Mouse (Mus musculus) forebrain, embryonic 10.5 days (tissue): ENCODE data around the gene Cry2. TPM values are rescaled to one million over a fixed set of nuclear protein-coding genes. Genes with fewer than 3 reads are reported as not detected.
A peak's percentile ranks its signal among the peaks of the same experiment; 100 is the strongest.

Experiments used
- DNase-seq: peaks from one replicate; pipeline ENCODE4 v3.0.0-alpha.2; 2017; ENCODE audit warnings: low spot score; ENCODE audit errors: extremely low spot score
- H3K27ac ChIP-seq: fragments of 300-500 bp; sonication (generic); 2 replicates; pipeline ENCODE4 v1.5.1; 2016; ENCODE audit warnings: mild to moderate bottlenecking
- H3K27me3 ChIP-seq: fragments of 300-500 bp; sonication (generic); 2 replicates; pipeline ENCODE4 v1.6.1; 2016; ENCODE audit warnings: mild to moderate bottlenecking; ENCODE audit not compliant: poor library complexity, severe bottlenecking
- H3K36me3 ChIP-seq: fragments of 300-500 bp; sonication (generic); replicated peaks from 2 replicates; pipeline ENCODE4 v1.6.1; 2016; ENCODE audit warnings: mild to moderate bottlenecking, moderate library complexity
- H3K4me1 ChIP-seq: fragments of 300-500 bp; sonication (generic); 2 replicates; pipeline ENCODE4 v1.6.1; 2016
- H3K4me3 ChIP-seq: fragments of 300-500 bp; sonication (generic); 2 replicates; pipeline ENCODE4 v1.5.1; 2016; ENCODE audit warnings: mild to moderate bottlenecking, moderate library complexity
- H3K9me3 ChIP-seq: fragments of 300-500 bp; sonication (generic); 2 replicates; pipeline ENCODE4 v1.6.1; 2016; ENCODE audit warnings: mild to moderate bottlenecking, moderate library complexity
- WGBS: fragments of 180-500 bp; shearing (Covaris S2); methylation state at CpG from one replicate; pipeline ENCODE4 v1.1.7; 2016; 5-methylcytosine and 5-hydroxymethylcytosine counted together
- polyA plus RNA-seq: library from polyadenylated mRNA; unstranded; fragments of >200 nt; fragmentation: Nextera tagmentation; extraction: Ambion mirVana; gene quantifications from 2 replicates; pipeline ENCODE4 v1.2.1, GENCODE M21; 2016

Cry2 gene
- polyA plus RNA-seq, 1 experiment from 2014 or later = 27.3 TPM

- peaks cover 4% of the 10 kb centered on the region for H3K9me3 ChIP-seq
- H3K4me1 ChIP-seq = peaks cover 11% of the 10 kb centered on the region
- WGBS = 62% methylated on average over 6 of the region's 6 CpGs
- peaks cover 7% of the 10 kb centered on the region for H3K27me3 ChIP-seq
- no peak overlapping the region for H3K27ac ChIP-seq
- no peak overlapping the region for H3K4me3 ChIP-seq
- no peak for DNase-seq
- H3K36me3 ChIP-seq = no peaks in the 10 kb centered on the region
These were observed 6.6 kb upstream of the Cry2 start for GRCm38 (mm10) chr2:92440432-92440831.

- DNase-seq = no peak
- peaks cover 14% of the 10 kb centered on the region for H3K4me1 ChIP-seq
- WGBS = 69% methylated on average over 3 of the region's 3 CpGs
- peaks cover 4% of the 10 kb centered on the region for H3K9me3 ChIP-seq
- no peak overlapping the region for H3K27ac ChIP-seq
- no peak overlapping the region for H3K4me3 ChIP-seq
- H3K27me3 ChIP-seq = peaks cover 16% of the 10 kb centered on the region
- no peaks in the 10 kb centered on the region for H3K36me3 ChIP-seq
These were observed 4.7 kb upstream of the Cry2 start for GRCm38 (mm10) chr2:92438567-92438966.

- H3K4me3 ChIP-seq = peak overlapping the region; percentile 12; the same call in 1 of the 2 replicates
- DNase-seq = peak; percentile 84
- H3K27me3 ChIP-seq = peaks cover 16% of the 10 kb centered on the region
- H3K36me3 ChIP-seq = no peaks in the 10 kb centered on the region
- H3K4me1 ChIP-seq = peaks cover 21% of the 10 kb centered on the region
- peaks cover 4% of the 10 kb centered on the region for H3K9me3 ChIP-seq
- 0% methylated on average over 5 of the region's 5 CpGs for WGBS
- no peak overlapping the region for H3K27ac ChIP-seq
These were observed 4.0 kb upstream of the Cry2 start for GRCm38 (mm10) chr2:92437875-92438274.

GRCm38 (mm10) chr2:92437366-92437765 lies 3.5 kb upstream of the Cry2 start:
- 88% methylated on average over 4 of the region's 4 CpGs for WGBS
- H3K36me3 ChIP-seq = no peaks in the 10 kb centered on the region
- no peak overlapping the region for H3K4me3 ChIP-seq
- H3K27ac ChIP-seq = no peak overlapping the region
- H3K9me3 ChIP-seq = peaks cover 4% of the 10 kb centered on the region
- peaks cover 26% of the 10 kb centered on the region for H3K4me1 ChIP-seq
- peaks cover 16% of the 10 kb centered on the region for H3K27me3 ChIP-seq
- DNase-seq = no peak

- no peak for DNase-seq
- no peak overlapping the region for H3K27ac ChIP-seq
- peaks cover 4% of the 10 kb centered on the region for H3K9me3 ChIP-seq
- peaks cover 12% of the 10 kb centered on the region for H3K27me3 ChIP-seq
- no peaks in the 10 kb centered on the region; the same call in 1 of the 2 replicates for H3K36me3 ChIP-seq
- H3K4me1 ChIP-seq = peaks cover 46% of the 10 kb centered on the region
- WGBS = 58% methylated on average over 6 of the region's 6 CpGs
- peak overlapping the region; percentile 93; the same call in 1 of the 2 replicates for H3K4me3 ChIP-seq
These were observed 1.2 kb upstream of the Cry2 start for GRCm38 (mm10) chr2:92435023-92435422.

- Histone ChIP-seq H3K36me3 (peaks cover 7% of the 10 kb centered on the region), H3K4me1 (peaks cover 52% of the 10 kb centered on the region), H3K9me3 (peaks cover 4% of the 10 kb centered on the region), H3K27me3 (peaks cover 9% of the 10 kb centered on the region), H3K4me3 (peak overlapping the region; percentile 93), H3K27ac (peak overlapping the region; percentile 89)
- 10% methylated on average over 12 of the region's 12 CpGs for WGBS
- no peak for DNase-seq
These were observed 517 bp upstream of the Cry2 start for GRCm38 (mm10) chr2:92434375-92434745.

- peaks cover 66% of the 10 kb centered on the region for H3K4me1 ChIP-seq
- H3K27ac ChIP-seq = peak overlapping the region; percentile 89; the same call in 1 of the 2 replicates
These were observed 1.2 kb downstream of the Cry2 start for GRCm38 (mm10) chr2:92432299-92433295.

GRCm38 (mm10) chr2:92431611-92432179 lies 2.1 kb downstream of the Cry2 start:
- no peak for DNase-seq
- peak overlapping the region; percentile 68; the same call in 1 of the 2 replicates for H3K27ac ChIP-seq
- WGBS = 46% methylated on average over 11 of the region's 11 CpGs
- peaks cover 8% of the 10 kb centered on the region for H3K36me3 ChIP-seq
- H3K9me3 ChIP-seq = peaks cover 4% of the 10 kb centered on the region
- H3K4me3 ChIP-seq = peak overlapping the region; percentile 93
- H3K4me1 ChIP-seq = peaks cover 66% of the 10 kb centered on the region
- peaks cover 9% of the 10 kb centered on the region for H3K27me3 ChIP-seq

More at GRCm38 (mm10) chr2:92432299-92433295, 1.2 kb downstream of the Cry2 start:
- peaks cover 9% of the 10 kb centered on the region for H3K27me3 ChIP-seq
- DNase-seq = no peak
- peak overlapping the region; percentile 93 for H3K4me3 ChIP-seq
- WGBS = 57% methylated on average over 17 of the region's 17 CpGs
- peaks cover 4% of the 10 kb centered on the region for H3K9me3 ChIP-seq
- H3K36me3 ChIP-seq = peaks cover 7% of the 10 kb centered on the region

- H3K27me3 ChIP-seq = peaks cover 9% of the 10 kb centered on the region
- no peaks in the 10 kb centered on the region for H3K9me3 ChIP-seq
- peak overlapping the region; percentile 93 for H3K4me3 ChIP-seq
- H3K4me1 ChIP-seq = peaks cover 74% of the 10 kb centered on the region
- 77% methylated on average over 21 of the region's 21 CpGs for WGBS
- no peak for DNase-seq
- peak overlapping the region; percentile 68; the same call in 1 of the 2 replicates for H3K27ac ChIP-seq
- H3K36me3 ChIP-seq = peaks cover 16% of the 10 kb centered on the region
These were observed 2.9 kb downstream of the Cry2 start for GRCm38 (mm10) chr2:92430723-92431541.

GRCm38 (mm10) chr2:92430089-92430488 lies 3.8 kb downstream of the Cry2 start:
- WGBS = 89% methylated on average over 2 of the region's 2 CpGs
- H3K9me3 ChIP-seq = no peaks in the 10 kb centered on the region
- H3K4me3 ChIP-seq = no peak overlapping the region
- no peak for DNase-seq
- peaks cover 21% of the 10 kb centered on the region for H3K36me3 ChIP-seq
- H3K27ac ChIP-seq = no peak overlapping the region
- peaks cover 83% of the 10 kb centered on the region for H3K4me1 ChIP-seq
- peaks cover 5% of the 10 kb centered on the region for H3K27me3 ChIP-seq

- Histone ChIP-seq H3K27ac (no peak overlapping the region), H3K4me1 (peaks cover 84% of the 10 kb centered on the region), H3K36me3 (peaks cover 39% of the 10 kb centered on the region), H3K4me3 (no peak overlapping the region), H3K27me3 (no peaks in the 10 kb centered on the region), H3K9me3 (no peaks in the 10 kb centered on the region)
- DNase-seq = no peak
- 74% methylated on average over 6 of the region's 6 CpGs for WGBS
These were observed 6.0 kb downstream of the Cry2 start for GRCm38 (mm10) chr2:92427882-92428281.

GRCm38 (mm10) chr2:92426426-92426825 lies 7.4 kb downstream of the Cry2 start:
- no peaks in the 10 kb centered on the region for H3K27me3 ChIP-seq
- WGBS = 92% methylated on average over 3 of the region's 3 CpGs
- H3K4me3 ChIP-seq = no peak overlapping the region
- H3K36me3 ChIP-seq = peaks cover 54% of the 10 kb centered on the region
- peaks cover 70% of the 10 kb centered on the region for H3K4me1 ChIP-seq
- no peaks in the 10 kb centered on the region for H3K9me3 ChIP-seq
- 0 out of 2 replicates have a peak overlapping the region, but pooled peaks have one; percentile 44 for H3K27ac ChIP-seq
- DNase-seq = no peak
